Mouse (Mus musculus) hindbrain, embryonic 16.5 days (tissue): ENCODE measurements at regions not wholly inside any gene's neighbourhood (a gene's known extent, or its start where the extent isn't known, plus 50 kb on each side); places are given as distances from the start of the nearest gene placed in this dataset.

Experiments
- ATAC-seq: fragments of 200-750 bp; cut with Nextera tagmentation; 2 replicates; pipeline ENCODE4 v1.8.0; 2017; ENCODE audit warnings: moderate TSS enrichment, moderate library complexity
- H3K27ac ChIP-seq: fragments of 300-500 bp; sonication (generic); 2 replicates; pipeline ENCODE4 v1.5.1; 2014; ENCODE audit warnings: low read depth, mild to moderate bottlenecking, control low read depth, low read length, moderate library complexity
- H3K27me3 ChIP-seq: fragments of 300-500 bp; sonication (generic); replicated peaks from 2 replicates; pipeline ENCODE4 v1.6.1; 2014; ENCODE audit warnings: low read length; ENCODE audit not compliant: control insufficient read depth, insufficient read depth
- H3K36me3 ChIP-seq: fragments of 300-500 bp; sonication (generic); 2 replicates; pipeline ENCODE4 v1.6.1; 2014; ENCODE audit warnings: mild to moderate bottlenecking, low read length, moderate library complexity, mixed read lengths; ENCODE audit not compliant: control insufficient read depth, insufficient read depth
- H3K4me1 ChIP-seq: fragments of 300-500 bp; sonication (generic); 2 replicates; pipeline ENCODE4 v1.6.1; 2014; ENCODE audit warnings: low read depth, low read length; ENCODE audit not compliant: control insufficient read depth, insufficient read depth
- H3K4me2 ChIP-seq: fragments of 300-500 bp; sonication (generic); 2 replicates; pipeline ENCODE4 v1.6.1; 2014; ENCODE audit warnings: mild to moderate bottlenecking, low read length, control low read depth, moderate library complexity
- H3K4me3 ChIP-seq: fragments of 300-500 bp; sonication (generic); 2 replicates; pipeline ENCODE4 v1.5.1; 2014; ENCODE audit warnings: mild to moderate bottlenecking, low read length, control low read depth, moderate library complexity
- H3K9ac ChIP-seq: fragments of 300-500 bp; sonication (generic); 2 replicates; pipeline ENCODE4 v1.6.1; 2014; ENCODE audit warnings: low read depth, mild to moderate bottlenecking, control low read depth, low read length, moderate library complexity
- H3K9me3 ChIP-seq: fragments of 300-500 bp; sonication (generic); 2 replicates; pipeline ENCODE4 v1.6.1; 2014; ENCODE audit warnings: mild to moderate bottlenecking, low read length, moderate library complexity; ENCODE audit not compliant: control insufficient read depth
- WGBS: fragments of 180-500 bp; shearing (Covaris S2); extraction: QIAGEN DNeasy Blood & Tissue Kit; methylation state at CpG from one replicate; pipeline ENCODE4 v1.1.7; 2014; 5-methylcytosine and 5-hydroxymethylcytosine counted together

DNA sequence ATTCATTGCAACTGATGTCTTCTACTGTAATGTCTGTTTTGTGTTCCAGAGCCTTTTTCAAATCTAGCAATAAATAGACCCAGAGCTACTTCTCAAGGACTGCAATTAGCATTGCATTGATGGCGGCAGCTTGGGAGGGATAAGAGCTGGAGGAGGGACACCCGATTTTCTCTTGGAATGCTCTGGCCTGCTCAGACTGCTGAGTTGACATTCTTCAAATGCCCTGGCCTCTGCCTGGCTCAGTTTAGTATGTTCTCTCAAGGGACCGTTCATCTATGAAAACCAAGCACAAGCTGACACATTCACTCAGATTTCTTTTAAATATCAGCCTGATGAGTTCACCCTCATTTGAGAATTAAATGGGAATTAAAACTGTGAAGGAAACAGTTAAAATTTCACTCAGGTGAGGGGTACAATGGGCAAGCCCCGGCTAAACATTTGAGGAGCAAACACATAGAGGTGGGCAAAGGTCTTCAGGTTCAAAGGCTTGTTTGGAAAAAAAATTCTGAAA, 70.5 kb upstream of the Bcl6 start:
- H3K27me3 ChIP-seq: no peaks in the 10 kb centered on the region
- no peaks in the 10 kb centered on the region for H3K4me1 ChIP-seq
- ATAC-seq: no peak
- 82% methylated on average over 4 of the region's 4 CpGs for WGBS
- H3K4me2 ChIP-seq: no peak overlapping the region
- no peaks in the 10 kb centered on the region for H3K36me3 ChIP-seq
- H3K27ac ChIP-seq: no peak overlapping the region
- no peak overlapping the region for H3K4me3 ChIP-seq
- no peak overlapping the region for H3K9ac ChIP-seq
- H3K9me3 ChIP-seq: no peaks in the 10 kb centered on the region

GRCm38 (mm10) chr16:24056885-24057531, 68.4 kb upstream of the Bcl6 start:
- Histone ChIP-seq H3K9me3 (no peaks in the 10 kb centered on the region), H3K27me3 (no peaks in the 10 kb centered on the region), H3K4me1 (no peaks in the 10 kb centered on the region), H3K36me3 (no peaks in the 10 kb centered on the region), H3K27ac (no peak overlapping the region), H3K4me3 (no peak overlapping the region), H3K4me2 (no peak overlapping the region), H3K9ac (no peak overlapping the region)
- ATAC-seq: no peak
- WGBS: 49% methylated on average over 11 of the region's 11 CpGs

DNA sequence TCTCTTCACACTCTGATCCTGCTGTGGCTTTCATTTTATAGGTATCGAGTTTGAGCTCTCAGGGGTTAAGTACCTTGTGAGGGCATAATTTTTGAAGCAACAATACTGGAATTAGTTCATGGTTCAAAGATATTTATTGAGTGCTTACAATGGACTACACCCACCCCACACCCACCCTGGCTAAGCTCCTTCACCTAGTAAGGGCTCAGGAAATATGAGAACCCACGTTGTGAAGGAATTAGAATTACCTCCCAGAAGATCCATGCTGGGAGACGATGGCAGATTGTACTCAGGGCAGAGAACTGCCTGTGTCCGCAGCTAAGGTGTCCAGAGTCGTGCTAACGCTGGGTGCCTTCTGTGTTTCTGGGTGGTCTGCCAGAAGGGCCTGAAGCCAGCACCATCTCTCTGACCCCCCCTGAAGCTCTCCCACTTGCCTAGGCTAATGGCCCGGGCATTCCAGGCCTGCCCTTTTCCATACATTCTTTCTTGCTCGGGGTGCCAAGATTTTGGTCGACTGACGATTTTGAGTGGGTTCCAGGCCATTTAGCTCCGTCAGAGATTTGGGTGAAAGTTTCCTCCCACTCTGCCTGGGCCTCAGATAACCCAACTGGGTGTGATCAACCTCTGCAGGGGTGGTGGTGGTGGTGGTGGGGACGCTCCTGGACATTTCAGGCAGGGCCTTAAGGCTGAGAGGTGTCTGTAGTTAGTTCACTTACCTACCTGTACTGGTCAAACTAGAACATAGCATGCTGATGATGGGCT, 67.7 kb upstream of the Bcl6 start:
- H3K4me3 ChIP-seq: no peak overlapping the region
- no peaks in the 10 kb centered on the region for H3K27me3 ChIP-seq
- no peaks in the 10 kb centered on the region for H3K9me3 ChIP-seq
- no peak overlapping the region for H3K4me2 ChIP-seq
- WGBS: 69% methylated on average over 12 of the region's 12 CpGs
- H3K36me3 ChIP-seq: no peaks in the 10 kb centered on the region
- no peak for ATAC-seq
- H3K27ac ChIP-seq: no peak overlapping the region
- no peak overlapping the region for H3K9ac ChIP-seq
- H3K4me1 ChIP-seq: no peaks in the 10 kb centered on the region

DNA sequence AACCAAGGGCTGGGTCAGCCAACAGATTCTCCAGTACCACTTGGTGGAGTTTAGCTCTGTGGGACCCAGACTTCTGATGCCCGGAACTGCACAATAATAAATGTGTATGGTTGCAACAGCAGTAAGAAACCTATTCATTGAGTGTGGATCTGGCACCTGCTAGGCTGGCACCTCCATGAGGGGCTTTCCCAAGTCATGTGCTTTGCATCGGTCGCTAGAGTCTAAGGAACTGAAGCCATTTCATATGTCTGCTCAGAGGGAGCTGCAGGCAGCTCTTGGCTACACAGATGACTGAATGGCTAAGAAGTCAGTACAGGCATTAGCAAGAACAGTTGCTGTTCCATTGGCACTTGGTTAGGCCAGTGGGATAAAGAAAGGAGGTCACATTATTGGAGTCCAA, 65.6 kb upstream of the Bcl6 start:
- Histone ChIP-seq H3K4me2 (no peak overlapping the region), H3K9ac (no peak overlapping the region), H3K27ac (no peak overlapping the region), H3K36me3 (no peaks in the 10 kb centered on the region), H3K4me3 (no peak overlapping the region), H3K9me3 (no peaks in the 10 kb centered on the region), H3K4me1 (no peaks in the 10 kb centered on the region), H3K27me3 (no peaks in the 10 kb centered on the region)
- ATAC-seq: no peak
- 92% methylated on average over 3 of the region's 3 CpGs for WGBS

- no peak overlapping the region for H3K27ac ChIP-seq
- no peaks in the 10 kb centered on the region for H3K27me3 ChIP-seq
- no peak overlapping the region for H3K4me3 ChIP-seq
- ATAC-seq: no peak
- no peaks in the 10 kb centered on the region for H3K9me3 ChIP-seq
- H3K4me2 ChIP-seq: no peak overlapping the region
- H3K4me1 ChIP-seq: no peaks in the 10 kb centered on the region
- 84% methylated on average over 10 of the region's 10 CpGs for WGBS
- no peaks in the 10 kb centered on the region for H3K36me3 ChIP-seq
- H3K9ac ChIP-seq: no peak overlapping the region
Observed at GRCm38 (mm10) chr16:24053403-24053802, 64.8 kb upstream of the Bcl6 start.

- H3K9me3 ChIP-seq: no peaks in the 10 kb centered on the region
- H3K27ac ChIP-seq: no peak overlapping the region
- H3K4me3 ChIP-seq: no peak overlapping the region
- H3K27me3 ChIP-seq: no peaks in the 10 kb centered on the region
- no peak overlapping the region for H3K4me2 ChIP-seq
- no peak for ATAC-seq
- H3K4me1 ChIP-seq: no peaks in the 10 kb centered on the region
- H3K9ac ChIP-seq: no peak overlapping the region
- no peaks in the 10 kb centered on the region for H3K36me3 ChIP-seq
- 87% methylated on average over 10 of the region's 10 CpGs for WGBS
Observed at GRCm38 (mm10) chr16:24050856-24051640, 62.4 kb upstream of the Bcl6 start.

DNA sequence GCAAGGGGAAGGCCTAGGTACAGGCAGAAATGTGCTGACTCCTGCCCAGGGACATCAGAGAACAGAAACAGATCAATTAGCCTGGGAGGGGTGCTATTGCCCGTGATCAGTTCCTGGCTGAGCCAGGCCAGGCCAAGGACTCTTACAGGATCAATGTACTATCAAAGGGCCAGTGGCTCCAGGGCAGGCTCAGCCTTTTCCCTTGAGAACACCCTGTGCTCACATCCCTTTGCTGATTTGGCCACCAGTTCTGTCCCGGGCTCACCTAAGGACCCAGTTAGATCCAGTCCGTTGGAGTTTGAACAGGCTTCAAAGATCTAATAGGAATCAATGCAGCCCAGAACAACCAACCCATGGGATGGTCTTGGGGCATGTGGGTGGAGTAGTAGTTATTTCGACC, 55.1 kb upstream of the Bcl6 start:
- H3K27me3 ChIP-seq: no peaks in the 10 kb centered on the region
- H3K4me3 ChIP-seq: no peak overlapping the region
- H3K27ac ChIP-seq: no peak overlapping the region
- H3K4me1 ChIP-seq: no peaks in the 10 kb centered on the region
- 83% methylated on average over 4 of the region's 4 CpGs for WGBS
- no peak for ATAC-seq
- no peak overlapping the region for H3K4me2 ChIP-seq
- H3K9ac ChIP-seq: no peak overlapping the region
- H3K9me3 ChIP-seq: no peaks in the 10 kb centered on the region
- H3K36me3 ChIP-seq: no peaks in the 10 kb centered on the region

DNA sequence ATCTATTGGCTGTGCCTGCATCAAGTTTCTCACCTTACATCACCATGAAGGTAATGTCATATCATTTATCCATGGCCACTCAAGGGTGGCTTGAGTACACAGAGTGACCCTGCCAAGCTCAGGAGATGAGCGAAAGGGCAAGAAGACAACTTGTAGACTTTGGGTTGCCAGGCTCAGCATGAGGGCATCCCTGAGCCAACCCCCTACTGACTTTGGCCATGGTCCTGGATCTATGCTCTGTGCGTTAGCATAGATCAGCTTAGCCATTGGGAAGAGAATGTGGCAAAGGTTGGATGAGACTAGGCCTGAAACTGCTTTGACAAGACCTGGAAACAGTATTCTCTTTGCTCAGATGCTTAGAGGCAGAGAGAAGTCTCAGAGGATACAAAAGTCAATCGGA, 54.3 kb upstream of the Bcl6 start:
- no peaks in the 10 kb centered on the region for H3K27me3 ChIP-seq

GRCm38 (mm10) chr16:24042216-24042615, 53.6 kb upstream of the Bcl6 start:
- WGBS: 92% methylated on average over 2 of the region's 2 CpGs
- no peak overlapping the region for H3K4me3 ChIP-seq
- no peak for ATAC-seq

More for the DNA sequence above, 54.3 kb upstream of the Bcl6 start:
- no peak overlapping the region for H3K4me3 ChIP-seq
- no peaks in the 10 kb centered on the region for H3K4me1 ChIP-seq
- no peaks in the 10 kb centered on the region for H3K9me3 ChIP-seq
- no peak overlapping the region for H3K9ac ChIP-seq
- no peak overlapping the region for H3K4me2 ChIP-seq
- 82% methylated on average over 3 of the region's 3 CpGs for WGBS
- H3K36me3 ChIP-seq: no peaks in the 10 kb centered on the region
- no peak for ATAC-seq
- no peak overlapping the region for H3K27ac ChIP-seq

More at GRCm38 (mm10) chr16:24042216-24042615, 53.6 kb upstream of the Bcl6 start:
- Histone ChIP-seq H3K9me3 (no peaks in the 10 kb centered on the region), H3K36me3 (no peaks in the 10 kb centered on the region), H3K4me1 (no peaks in the 10 kb centered on the region), H3K9ac (no peak overlapping the region), H3K27ac (no peak overlapping the region), H3K4me2 (no peak overlapping the region), H3K27me3 (no peaks in the 10 kb centered on the region)
